Mouse (Mus musculus) liver, embryonic 18 days (tissue): ENCODE results near the gene Cntn6. TPM values are rescaled to one million over a fixed set of nuclear protein-coding genes. Genes with fewer than 3 reads are reported as not detected.

Experiments used
- polyA plus RNA-seq: library from polyadenylated mRNA; depleted of rRNA; stranded (reverse); fragments of >200 nt; gene quantifications from 2 replicates; pipeline ENCODE4 v1.2.3, GENCODE M21; 2012; rRNA removed

The Cntn6 gene
- 0.01 TPM in 2 replicates for polyA plus RNA-seq

GRCm38 (mm10) chr6:104492490-104493431, at the start of gene Cntn6:
Gene Cntn6 (plus strand): TSS chr6:104492790.

